Mouse (Mus musculus) frontal cortex, postnatal 10 days (tissue): ENCODE results near the gene Abhd16b.

ENCODE experiments used
- DNase-seq, 2 experiments: peaks; one replicate each; pipeline ENCODE4 v3.0.0; 2022; ENCODE audit warnings: low spot score in 2 of 2, mixed read lengths in 1 of 2

Abhd16b gene

DNA sequence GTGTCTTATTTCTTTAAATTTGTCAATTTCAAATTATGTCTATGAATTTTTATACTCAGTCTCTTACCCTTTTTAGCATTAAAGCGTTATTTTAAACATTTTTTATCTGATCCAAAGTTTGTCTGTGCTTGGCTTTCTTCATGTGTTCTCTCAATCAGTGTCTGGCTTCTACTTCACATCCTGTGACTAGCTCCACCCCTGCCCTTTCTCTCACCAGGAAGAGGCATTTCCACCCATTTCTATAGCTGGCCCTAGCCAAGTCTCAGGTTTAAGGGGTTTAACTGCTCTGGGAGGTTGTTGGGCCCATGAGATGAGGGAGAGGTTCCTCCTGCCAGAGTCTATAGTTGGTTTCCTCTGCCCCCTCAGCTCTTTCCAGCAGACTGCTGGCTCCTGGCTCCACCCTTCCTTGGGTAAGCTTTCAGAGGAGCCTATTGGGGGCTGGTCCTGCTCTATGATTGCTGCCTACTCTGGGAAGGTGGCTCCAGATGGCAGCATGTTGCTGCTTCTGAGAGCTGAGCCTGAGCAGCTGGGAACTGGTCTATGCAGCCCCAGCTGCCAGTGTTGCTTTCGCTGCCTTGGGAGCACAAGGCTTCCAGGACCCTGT, 44.5 kb downstream of the Abhd16b start:
- peak; percentile 41 to 57 for DNase-seq

DNA sequence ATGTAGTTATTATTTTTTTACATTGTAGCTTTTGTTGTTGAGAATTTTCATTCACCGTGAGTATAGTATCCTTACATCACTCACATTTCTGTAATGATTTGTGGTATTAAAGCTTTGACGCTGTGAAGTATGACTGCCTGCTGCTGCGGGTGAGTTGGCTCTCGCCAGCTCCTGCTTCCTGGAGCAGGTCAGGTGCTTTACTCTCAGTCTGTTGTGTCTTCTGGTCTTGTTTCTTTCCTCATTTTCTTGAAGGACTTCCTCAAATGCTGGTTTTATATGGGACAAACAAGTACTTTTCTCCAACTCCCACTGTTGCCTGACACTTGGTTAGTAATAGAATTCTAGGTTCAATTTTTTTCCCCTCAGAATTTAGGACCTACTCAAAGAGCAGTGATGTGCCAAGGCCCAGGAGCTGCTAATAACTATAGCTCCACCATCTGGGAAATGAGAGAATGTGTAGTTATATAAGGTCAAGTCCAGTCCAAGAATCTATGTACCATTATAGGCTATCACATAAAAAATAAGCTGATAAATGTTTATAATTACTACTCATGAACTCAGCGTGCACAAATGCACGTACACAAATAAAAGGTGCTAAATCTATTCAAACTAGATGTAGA, 48.9 kb downstream of the Abhd16b start:
- no peak for DNase-seq
